Mouse (Mus musculus): ENCODE results near the gene Nip7. TPM values are rescaled to one million over a fixed set of nuclear protein-coding genes. Genes with fewer than 3 reads are reported as not detected.

Nip7 gene
- total and polyA plus RNA-seq, 2 experiments from 2014 or later: 14.0 to 34.3 TPM

DNA sequence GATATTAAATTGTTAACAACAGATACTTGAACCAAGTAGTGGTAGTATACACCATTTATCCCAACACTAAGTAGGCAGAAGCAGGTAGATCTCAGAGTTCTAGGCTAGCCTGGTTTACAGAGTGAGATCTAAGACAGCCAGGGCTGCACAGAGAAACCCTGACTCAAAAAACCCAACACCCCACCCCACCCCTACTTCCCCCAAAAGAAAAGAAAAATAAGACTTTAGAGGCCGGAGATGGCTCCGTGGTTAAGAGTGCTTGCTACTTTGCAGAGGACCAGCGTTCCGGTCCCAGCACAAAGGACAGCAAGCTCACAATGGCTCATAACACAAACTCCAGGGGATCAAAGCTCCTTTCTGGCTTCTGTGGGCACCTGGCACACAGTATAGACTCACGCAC is 29.3 kb downstream of the Nip7 start:
- H3K36me3 ChIP-seq (replicated peaks; ENCODE audit: control insufficient read depth, insufficient read depth, low read length): peaks cover 59% of the 10 kb centered on the region
- ATAC-seq (ENCODE audit: insufficient read depth, low read depth) (no peak), DNase-seq (ENCODE audit: low spot score) (no peak)

DNA sequence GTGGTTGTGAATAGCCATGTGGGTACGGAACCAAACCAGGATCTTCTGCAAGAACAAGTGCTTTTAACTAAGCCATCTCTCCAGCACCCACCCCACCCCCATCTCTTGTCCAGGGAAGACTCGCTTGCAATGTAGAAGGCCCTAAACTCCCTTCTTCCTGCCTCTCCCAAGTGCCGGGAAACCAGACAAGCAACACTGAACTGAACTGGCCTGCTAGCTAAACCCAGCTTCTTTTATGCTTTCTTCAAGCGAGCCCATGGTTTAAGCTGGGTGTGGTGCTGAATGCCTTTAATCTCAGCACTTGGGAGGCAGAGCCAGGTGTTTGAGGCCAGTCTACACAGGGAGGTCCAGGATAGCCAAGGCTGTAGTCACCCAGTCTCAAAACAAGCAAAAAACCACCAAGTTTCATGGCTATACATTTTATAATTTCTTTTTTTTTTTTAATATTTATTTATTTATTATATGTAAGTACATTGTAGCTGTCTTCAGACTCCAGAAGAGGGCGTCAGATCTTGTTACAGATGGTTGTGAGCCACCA is 31.9 kb downstream of the Nip7 start:
- no peaks in the 10 kb centered on the region for H3K9me3 ChIP-seq (replicated peaks; ENCODE audit: control insufficient read depth, low read length)
- H3K27me3 ChIP-seq (ENCODE audit: control insufficient read depth, insufficient read depth, low read length): no peaks in the 10 kb centered on the region
- no peak for DNase-seq (ENCODE audit: low spot score)
- H3K27ac ChIP-seq (ENCODE audit: low read depth): no peak overlapping the region
- WGBS: 95% methylated on average over 5 of the region's 5 CpGs
- no peak overlapping the region for H3K4me2 ChIP-seq (ENCODE audit: low read depth, low read length)
- ATAC-seq (ENCODE audit: insufficient read depth, low read depth): no peak
- no peak overlapping the region for H3K9ac ChIP-seq (replicated peaks; ENCODE audit: low read depth, low read length)
- peaks cover 48% of the 10 kb centered on the region for H3K36me3 ChIP-seq (replicated peaks; ENCODE audit: control insufficient read depth, insufficient read depth, low read length)
- TF ChIP-seq EP300 (IDR thresholded peaks at IDR 0.05; ENCODE audit: low read depth) (no peak), CTCF (IDR thresholded peaks at IDR 0.05; ENCODE audit: low read depth) (no peak)
- no peaks in the 10 kb centered on the region for H3K4me1 ChIP-seq (ENCODE audit: control insufficient read depth, insufficient read depth)
- no peak overlapping the region for H3K4me3 ChIP-seq (ENCODE audit: low read depth, low read length)

More for the DNA sequence above, 29.3 kb downstream of the Nip7 start:
- Histone ChIP-seq H3K4me3 (ENCODE audit: low read depth, low read length) (no peak overlapping the region), H3K4me1 (ENCODE audit: control insufficient read depth, insufficient read depth) (no peaks in the 10 kb centered on the region), H3K27ac (ENCODE audit: low read depth) (no peak overlapping the region), H3K27me3 (ENCODE audit: control insufficient read depth, insufficient read depth, low read length) (no peaks in the 10 kb centered on the region), H3K9ac (replicated peaks; ENCODE audit: low read depth, low read length) (no peak overlapping the region), H3K9me3 (replicated peaks; ENCODE audit: control insufficient read depth, low read length) (no peaks in the 10 kb centered on the region), H3K4me2 (ENCODE audit: low read depth, low read length) (no peak overlapping the region)
- 98% methylated on average over 5 of the region's 5 CpGs for WGBS
- TF ChIP-seq CTCF (IDR thresholded peaks at IDR 0.05; ENCODE audit: low read depth) (no peak), EP300 (IDR thresholded peaks at IDR 0.05; ENCODE audit: low read depth) (no peak)

DNA sequence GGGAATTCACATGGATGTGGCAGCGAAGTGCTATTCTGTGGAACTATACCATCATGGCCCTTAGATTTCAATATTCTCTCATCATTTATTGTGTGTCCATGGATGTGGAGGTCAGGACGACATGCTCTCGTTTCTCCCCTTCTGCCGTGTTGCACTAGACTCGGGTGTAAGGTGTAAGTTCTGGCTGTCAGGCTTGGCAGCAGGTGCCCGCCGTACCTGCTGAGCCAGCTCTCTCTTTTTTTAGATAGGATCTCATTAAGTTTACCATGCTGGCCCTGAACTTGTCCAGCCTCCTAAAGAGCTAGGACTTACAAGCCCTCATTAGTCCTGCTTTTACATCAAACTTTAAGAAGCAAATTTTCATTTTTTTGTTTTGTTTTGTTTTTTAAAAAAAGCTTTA is 33.9 kb downstream of the Nip7 start:
- Histone ChIP-seq H3K9me3 (replicated peaks; ENCODE audit: control insufficient read depth, low read length) (no peaks in the 10 kb centered on the region), H3K9ac (replicated peaks; ENCODE audit: low read depth, low read length) (no peak overlapping the region), H3K27ac (ENCODE audit: low read depth) (no peak overlapping the region), H3K36me3 (replicated peaks; ENCODE audit: control insufficient read depth, insufficient read depth, low read length) (peaks cover 49% of the 10 kb centered on the region), H3K27me3 (ENCODE audit: control insufficient read depth, insufficient read depth, low read length) (no peaks in the 10 kb centered on the region), H3K4me1 (ENCODE audit: control insufficient read depth, insufficient read depth) (peaks cover 9% of the 10 kb centered on the region), H3K4me2 (ENCODE audit: low read depth, low read length) (no peak overlapping the region), H3K4me3 (ENCODE audit: low read depth, low read length) (no peak overlapping the region)
- 95% methylated on average over 7 of the region's 7 CpGs for WGBS
- ATAC-seq (ENCODE audit: insufficient read depth, low read depth) (no peak), DNase-seq (ENCODE audit: low spot score) (no peak)
- TF ChIP-seq CTCF (IDR thresholded peaks at IDR 0.05; ENCODE audit: low read depth) (no peak), EP300 (IDR thresholded peaks at IDR 0.05; ENCODE audit: low read depth) (no peak)

DNA sequence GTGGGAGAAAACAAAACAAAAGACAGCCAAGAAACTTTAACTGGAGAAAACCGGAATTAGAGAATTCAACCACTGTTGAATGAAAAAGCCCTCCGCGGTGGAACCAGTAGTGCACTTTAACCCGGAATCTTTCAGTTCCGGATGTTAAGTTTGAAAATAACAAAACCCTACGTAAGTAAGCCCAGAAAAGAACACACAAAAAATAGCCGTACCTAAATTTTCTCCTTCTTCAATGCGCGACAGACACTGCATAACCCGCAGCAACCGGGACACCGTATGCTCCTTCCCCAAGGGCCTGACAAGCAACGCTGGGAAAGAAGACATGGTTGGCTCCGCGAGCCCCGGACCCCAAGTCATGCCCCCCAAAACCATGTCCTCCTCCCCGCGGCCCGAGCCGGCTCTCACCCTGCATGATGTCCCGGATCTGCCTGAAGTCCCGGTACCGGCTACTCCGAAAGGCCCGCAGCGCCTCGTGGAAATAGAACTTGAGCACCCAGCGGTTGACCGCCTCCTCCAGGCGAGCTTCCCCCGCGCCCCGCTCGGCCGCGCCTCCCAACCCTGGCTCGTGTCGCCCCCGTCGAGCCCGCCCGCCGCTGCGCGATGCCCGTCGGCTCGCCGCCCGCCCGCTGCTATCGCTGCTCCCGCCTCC is 39.2 kb downstream of the Nip7 start:
- ATAC-seq (ENCODE audit: insufficient read depth, low read depth): no peak; the same call in 1 of the 2 replicates
- peaks cover 9% of the 10 kb centered on the region for H3K4me1 ChIP-seq (ENCODE audit: control insufficient read depth, insufficient read depth)
- H3K4me3 ChIP-seq (ENCODE audit: low read depth, low read length): peak overlapping the region; percentile 88
- H3K9ac ChIP-seq (replicated peaks; ENCODE audit: low read depth, low read length): peak overlapping the region; percentile 80
- H3K36me3 ChIP-seq (replicated peaks; ENCODE audit: control insufficient read depth, insufficient read depth, low read length): peaks cover 18% of the 10 kb centered on the region
- DNase-seq (ENCODE audit: low spot score): no peak
- peak overlapping the region; percentile 83 for H3K4me2 ChIP-seq (ENCODE audit: low read depth, low read length)
- no peaks in the 10 kb centered on the region for H3K9me3 ChIP-seq (replicated peaks; ENCODE audit: control insufficient read depth, low read length)
- no peak for TF ChIP-seq CTCF (IDR thresholded peaks at IDR 0.05; ENCODE audit: low read depth)
- no peak for TF ChIP-seq EP300 (IDR thresholded peaks at IDR 0.05; ENCODE audit: low read depth)
- no peaks in the 10 kb centered on the region for H3K27me3 ChIP-seq (ENCODE audit: control insufficient read depth, insufficient read depth, low read length)
- under 1% methylated on average over 51 of the region's 53 CpGs for WGBS
- peak overlapping the region; percentile 94 for H3K27ac ChIP-seq (ENCODE audit: low read depth)

DNA sequence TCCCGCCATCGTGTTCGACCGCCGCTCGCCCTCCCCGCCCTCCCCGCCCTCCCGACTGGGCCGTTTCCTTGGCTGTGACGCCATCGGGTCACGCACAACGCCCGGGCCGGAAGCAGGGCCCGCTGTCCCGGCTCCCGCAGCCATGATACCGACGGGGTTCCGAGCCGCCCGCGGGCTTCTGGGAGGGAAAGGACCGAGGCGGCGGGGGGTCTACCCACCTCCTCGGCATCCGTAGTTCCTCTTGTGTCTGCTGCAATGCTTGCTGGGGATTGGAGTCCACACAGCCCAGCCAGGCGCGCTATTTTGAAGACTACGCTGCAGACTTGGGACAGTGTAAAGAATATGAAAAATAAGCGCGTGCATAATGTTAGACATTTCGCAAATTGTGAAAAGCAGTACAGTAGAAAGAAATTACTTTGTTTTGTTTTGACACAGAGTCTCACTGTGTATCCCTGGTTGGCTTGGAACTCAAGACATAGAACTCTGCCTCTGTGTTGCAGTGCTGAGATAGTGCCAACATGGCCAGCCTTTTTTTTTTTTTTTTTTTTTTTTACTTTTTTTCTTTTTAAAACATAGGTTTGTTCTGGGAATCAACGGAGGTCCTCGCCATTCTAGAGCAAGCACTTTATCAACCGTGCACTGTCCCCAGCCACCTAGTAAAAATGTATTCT is 39.8 kb downstream of the Nip7 start, which contains the start of gene Terf2:
Terf2 (minus strand) TSS at position 182 of the 671 bp plus-strand sequence.
- peak; percentile 97 for DNase-seq (ENCODE audit: low spot score)
- H3K27ac ChIP-seq (ENCODE audit: low read depth): peak within 1 kb of the TSS; percentile 94
- H3K36me3 ChIP-seq (replicated peaks; ENCODE audit: control insufficient read depth, insufficient read depth, low read length): peaks cover 12% of the 10 kb centered on the region
- peak within 1 kb of the TSS; percentile 80 for H3K9ac ChIP-seq (replicated peaks; ENCODE audit: low read depth, low read length)
- H3K4me1 ChIP-seq (ENCODE audit: control insufficient read depth, insufficient read depth): peaks cover 9% of the 10 kb centered on the region
- H3K9me3 ChIP-seq (replicated peaks; ENCODE audit: control insufficient read depth, low read length): no peaks in the 10 kb centered on the region
- H3K27me3 ChIP-seq (ENCODE audit: control insufficient read depth, insufficient read depth, low read length): no peaks in the 10 kb centered on the region
- WGBS: 3% methylated on average over 38 of the region's 39 CpGs
- peak; percentile 94 for ATAC-seq (ENCODE audit: insufficient read depth, low read depth)
- TF ChIP-seq EP300 (IDR thresholded peaks at IDR 0.05; ENCODE audit: low read depth): no peak
- TF ChIP-seq CTCF (IDR thresholded peaks at IDR 0.05; ENCODE audit: low read depth): no peak
- peak within 1 kb of the TSS; percentile 88 for H3K4me3 ChIP-seq (ENCODE audit: low read depth, low read length)
- H3K4me2 ChIP-seq (ENCODE audit: low read depth, low read length): peak within 1 kb of the TSS; percentile 83
